Mouse (Mus musculus) heart, adult 2 months (tissue): Measurements from ENCODE around the gene Atp13a2. TPM values are rescaled to one million over a fixed set of nuclear protein-coding genes. Genes with fewer than 3 reads are reported as not detected.

ENCODE experiments used
- DNase-seq, 2 experiments: peaks; one replicate each; pipeline ENCODE4 v3.0.0; 2021
- H3K27ac ChIP-seq: fragments of 200-600 bp; 2 replicates; pipeline ENCODE4 v1.8.1; 2022
- H3K27me3 ChIP-seq: fragments of 200-500 bp; 2 replicates; pipeline ENCODE4 v1.6.1; 2012; ENCODE audit warnings: mild to moderate bottlenecking, low read length, inconsistent platforms, mixed read lengths; ENCODE audit not compliant: control insufficient read depth, insufficient read depth
- H3K36me3 ChIP-seq: fragments of 200-500 bp; 2 replicates; pipeline ENCODE4 v1.6.1; 2012; ENCODE audit warnings: low read length, inconsistent platforms; ENCODE audit not compliant: control insufficient read depth, insufficient read depth
- H3K4me1 ChIP-seq: fragments of 200-500 bp; 2 replicates; pipeline ENCODE4 v1.6.1; 2011; ENCODE audit warnings: low read length; ENCODE audit not compliant: control insufficient read depth, insufficient read depth
- H3K4me3 ChIP-seq: fragments of 200-600 bp; 2 replicates; pipeline ENCODE4 v1.8.1; 2022
- H3K79me2 ChIP-seq: fragments of 200-500 bp; replicated peaks from 2 replicates; pipeline ENCODE4 v1.6.1; 2012; ENCODE audit warnings: mild to moderate bottlenecking, inconsistent platforms, low read length, moderate library complexity, mixed read lengths; ENCODE audit not compliant: control insufficient read depth, insufficient read depth
- H3K9ac ChIP-seq: fragments of 200-500 bp; 2 replicates; pipeline ENCODE4 v1.6.1; 2012; ENCODE audit warnings: low read depth, mild to moderate bottlenecking, control low read depth, inconsistent platforms, low read length, mixed read lengths
- CTCF ChIP-seq: fragments of 200-600 bp; IDR thresholded peaks from 2 replicates; pipeline ENCODE4 v1.8.1; 2022; ENCODE audit warnings: antibody characterized with exemption, mild to moderate bottlenecking, moderate library complexity
- EP300 ChIP-seq: fragments of 200-500 bp; IDR thresholded peaks from 2 replicates; pipeline ENCODE4 v1.6.1; 2011; ENCODE audit warnings: low read depth, low read length, control low read depth; ENCODE audit not compliant: insufficient read depth
- POLR2A ChIP-seq: fragments of 200-500 bp; IDR thresholded peaks from 2 replicates; pipeline ENCODE4 v1.6.1; 2011; ENCODE audit warnings: mild to moderate bottlenecking, low read depth, low read length, control low read depth; ENCODE audit not compliant: insufficient read depth
- WGBS: fragments of 180-500 bp; shearing (Covaris S2); methylation state at CpG from one replicate; pipeline ENCODE4 v1.1.7; 2018; 5-methylcytosine and 5-hydroxymethylcytosine counted together
- intact Hi-C: fragments of 180-260 bp; cut with DNase I; formaldehyde crosslinking; loops from one replicate; pipeline ENCODE4 v1.15.1; 2025
- polyA plus RNA-seq: library from polyadenylated mRNA; depleted of rRNA; stranded (reverse); fragments of >200 nt; gene quantifications from 2 replicates; pipeline ENCODE4 v1.2.3, GENCODE M21; 2012; rRNA removed
- total RNA-seq, 2 experiments: library from RNA; stranded (reverse); gene quantifications; 2 replicates each; pipeline ENCODE4 v1.2.3; 2021

Atp13a2 gene
- total and polyA plus RNA-seq, 3 experiments, result 15.1 to 34.8 (median 17.7) TPM

- Histone ChIP-seq H3K4me3 (no peak overlapping the region), H3K9ac (no peak overlapping the region)
Observed at GRCm38 (mm10) chr4:141053138-141053537, 66.5 kb downstream of the Atp13a2 start.

GRCm38 (mm10) chr4:141053568-141054161, 67.0 kb downstream of the Atp13a2 start:
- H3K27me3 ChIP-seq, result no peaks in the 10 kb centered on the region
- no peaks in the 10 kb centered on the region for H3K4me1 ChIP-seq
- 50% methylated on average over 17 of the region's 17 CpGs for WGBS
- H3K9ac ChIP-seq, result no peak overlapping the region
- H3K4me3 ChIP-seq, result no peak overlapping the region
- TF ChIP-seq POLR2A (no peak), CTCF (no peak), EP300 (no peak)
- H3K79me2 ChIP-seq, result no peaks in the 10 kb centered on the region
- H3K36me3 ChIP-seq, result no peaks in the 10 kb centered on the region
- no peak overlapping the region for H3K27ac ChIP-seq
- intact Hi-C loops, result no loop called here
- no peak for DNase-seq

More at GRCm38 (mm10) chr4:141053138-141053537, 66.5 kb downstream of the Atp13a2 start:
- H3K36me3 ChIP-seq, result no peaks in the 10 kb centered on the region
- TF ChIP-seq CTCF, result no peak
- no peak for TF ChIP-seq POLR2A
- TF ChIP-seq EP300, result no peak
- H3K4me1 ChIP-seq, result no peaks in the 10 kb centered on the region
- no peaks in the 10 kb centered on the region for H3K79me2 ChIP-seq
- H3K27ac ChIP-seq, result no peak overlapping the region
- no peaks in the 10 kb centered on the region for H3K27me3 ChIP-seq
- no peak for DNase-seq
- intact Hi-C loops, result no loop called here
- 55% methylated on average over 8 of the region's 8 CpGs for WGBS

Other genes starting within 250 kb of the Atp13a2 start
- not detected for gene Padi6, start 244.2 kb upstream of the Atp13a2 start, total RNA-seq
- not detected in 2 replicates for gene Padi6, start 244.2 kb upstream of the Atp13a2 start, polyA plus RNA-seq
- gene Padi4, start 212.6 kb upstream of the Atp13a2 start, total RNA-seq, result 1 to 10 TPM in 1 of 2 experiments, under 1 TPM in 1; 0.70 to 2.5 TPM
- gene Padi4, start 212.6 kb upstream of the Atp13a2 start, polyA plus RNA-seq, result 1.9 and 2.6 TPM in 2 replicates
- gene Padi3, start 176.2 kb upstream of the Atp13a2 start, total RNA-seq, result under 1 TPM; 0.09 to 0.16 TPM
- gene Padi3, start 176.2 kb upstream of the Atp13a2 start, polyA plus RNA-seq, result 0.06 TPM in 1 of 2 replicates, not detected in the other
- gene Padi1, start 141.1 kb upstream of the Atp13a2 start, total RNA-seq, result not detected
- gene Padi1, start 141.1 kb upstream of the Atp13a2 start, polyA plus RNA-seq, result 0.47 TPM in 1 of 2 replicates, not detected in the other
- gene Padi2, start 80.5 kb upstream of the Atp13a2 start, total RNA-seq, result under 1 TPM; 0.31 to 0.96 TPM
- gene Padi2, start 80.5 kb upstream of the Atp13a2 start, polyA plus RNA-seq, result 1.3 and 1.4 TPM in 2 replicates
- gene Sdhb, start 25.7 kb upstream of the Atp13a2 start, total RNA-seq, result 1,000 to 10,000 TPM; 1,126 to 1,344 TPM
- gene Sdhb, start 25.7 kb upstream of the Atp13a2 start, polyA plus RNA-seq, result 1,030 and 1,505 TPM in 2 replicates
- 1 to 10 TPM; 3.1 TPM for gene Mfap2, start 23.5 kb downstream of the Atp13a2 start, total RNA-seq
- gene Mfap2, start 23.5 kb downstream of the Atp13a2 start, polyA plus RNA-seq, result 12.2 and 17.6 TPM in 2 replicates
- gene Crocc, start 73.7 kb downstream of the Atp13a2 start, total RNA-seq, result 1 to 10 TPM; 4.6 to 4.9 TPM
- gene Crocc, start 73.7 kb downstream of the Atp13a2 start, polyA plus RNA-seq, result 5.1 and 8.1 TPM in 2 replicates
- 10 to 100 TPM; 13.9 to 14.9 TPM for gene Necap2, start 91.5 kb downstream of the Atp13a2 start, total RNA-seq
- gene Necap2, start 91.5 kb downstream of the Atp13a2 start, polyA plus RNA-seq, result 21.2 and 24.5 TPM in 2 replicates
- gene Spata21, start 101.5 kb downstream of the Atp13a2 start, total RNA-seq, result not detected
- gene Spata21, start 101.5 kb downstream of the Atp13a2 start, polyA plus RNA-seq, result 0.16 and 0.20 TPM in 2 replicates
- gene Szrd1, start 152.9 kb downstream of the Atp13a2 start, total RNA-seq, result 100 to 1,000 TPM in 1 of 2 experiments, 10 to 100 TPM in 1; 90.0 to 106 TPM
- 32.1 and 33.1 TPM in 2 replicates for gene Szrd1, start 152.9 kb downstream of the Atp13a2 start, polyA plus RNA-seq
- 10 to 100 TPM in 1 of 2 experiments, 1 to 10 TPM in 1; 9.0 to 11.3 TPM for gene Fbxo42, start 161.0 kb downstream of the Atp13a2 start, total RNA-seq
- 7.6 and 11.9 TPM in 2 replicates for gene Fbxo42, start 161.0 kb downstream of the Atp13a2 start, polyA plus RNA-seq
- gene Rsg1, start 227.1 kb downstream of the Atp13a2 start, total RNA-seq, result under 1 TPM; 0.42 to 0.52 TPM
- gene Rsg1, start 227.1 kb downstream of the Atp13a2 start, polyA plus RNA-seq, result 0.88 and 1.1 TPM in 2 replicates